Mouse (Mus musculus) stomach, postnatal 0 days (tissue): ENCODE results near the gene Stra6. TPM values are rescaled to one million over a fixed set of nuclear protein-coding genes. Genes with fewer than 3 reads are reported as not detected.

ENCODE experiments used
- ATAC-seq: fragments of 200-750 bp; cut with Nextera tagmentation; 2 replicates; pipeline ENCODE4 v1.8.0; 2017; ENCODE audit not compliant: low FRiP score, low TSS enrichment
- DNase-seq: peaks from one replicate; pipeline ENCODE4 v3.0.0-alpha.2; 2016; ENCODE audit warnings: low spot score
- H3K27ac ChIP-seq: fragments of 300-500 bp; sonication (generic); replicated peaks from 2 replicates; pipeline ENCODE4 v1.5.1; 2014; ENCODE audit warnings: mild to moderate bottlenecking, control low read depth
- H3K27me3 ChIP-seq: fragments of 300-500 bp; sonication (generic); 2 replicates; pipeline ENCODE4 v1.6.1; 2014; ENCODE audit warnings: low read length; ENCODE audit not compliant: control insufficient read depth, insufficient read depth
- H3K36me3 ChIP-seq: fragments of 300-500 bp; sonication (generic); 2 replicates; pipeline ENCODE4 v1.6.1; 2014; ENCODE audit warnings: low read length, mixed read lengths; ENCODE audit not compliant: control insufficient read depth, insufficient read depth
- H3K4me1 ChIP-seq: fragments of 300-500 bp; sonication (generic); replicated peaks from 2 replicates; pipeline ENCODE4 v1.6.1; 2014; ENCODE audit warnings: antibody characterized with exemption; ENCODE audit not compliant: control insufficient read depth, insufficient read depth
- H3K4me2 ChIP-seq: fragments of 300-500 bp; sonication (generic); replicated peaks from 2 replicates; pipeline ENCODE4 v1.6.1; 2014; ENCODE audit warnings: low read depth, mild to moderate bottlenecking, control low read depth, moderate library complexity
- H3K4me3 ChIP-seq: fragments of 300-500 bp; sonication (generic); 2 replicates; pipeline ENCODE4 v1.5.1; 2014; ENCODE audit warnings: low read depth, low read length, control low read depth
- H3K9ac ChIP-seq: fragments of 300-500 bp; sonication (generic); 2 replicates; pipeline ENCODE4 v1.6.1; 2014; ENCODE audit warnings: mild to moderate bottlenecking, low read length, control low read depth, mixed read lengths
- H3K9me3 ChIP-seq: fragments of 300-500 bp; sonication (generic); 2 replicates; pipeline ENCODE4 v1.6.1; 2016; ENCODE audit warnings: low read length; ENCODE audit not compliant: control insufficient read depth
- CTCF ChIP-seq: IDR thresholded peaks from 2 replicates; pipeline ENCODE4 v1.5.1; 2016; ENCODE audit warnings: antibody characterized with exemption, low read depth, mild to moderate bottlenecking, moderate library complexity
- EP300 ChIP-seq: optimal IDR thresholded peaks from 2 replicates; pipeline ENCODE3; 2016; ENCODE audit warnings: antibody characterized with exemption
- WGBS: fragments of 180-500 bp; shearing (Covaris S2); extraction: QIAGEN DNeasy Blood & Tissue Kit; methylation state at CpG from one replicate; pipeline ENCODE4 v1.1.7; 2014; 5-methylcytosine and 5-hydroxymethylcytosine counted together
- polyA plus RNA-seq: library from polyadenylated mRNA; unstranded; fragments of >200 nt; fragmentation: Nextera tagmentation; extraction: Ambion mirVana; gene quantifications from 2 replicates; pipeline ENCODE4 v1.2.1, GENCODE M21; 2015

Gene Stra6
- polyA plus RNA-seq, 1 experiment from 2014 or later = 0.18 TPM

- H3K9me3 ChIP-seq = no peaks in the 10 kb centered on the region
- no peak overlapping the region for H3K4me3 ChIP-seq
- H3K27ac ChIP-seq = no peak overlapping the region
- H3K27me3 ChIP-seq = no peaks in the 10 kb centered on the region
- DNase-seq (no peak), ATAC-seq (no peak)
- WGBS = 37% methylated on average over 4 of the region's 4 CpGs
- H3K4me2 ChIP-seq = no peak overlapping the region
- TF ChIP-seq CTCF (no peak), EP300 (no peak)
- no peak overlapping the region for H3K9ac ChIP-seq
- no peaks in the 10 kb centered on the region for H3K4me1 ChIP-seq
- H3K36me3 ChIP-seq = no peaks in the 10 kb centered on the region
Observed at GRCm38 (mm10) chr9:58125811-58126210, 62.2 kb downstream of the Stra6 start.

GRCm38 (mm10) chr9:58128926-58129413 lies 65.4 kb downstream of the Stra6 start:
- Histone ChIP-seq H3K4me2 (no peak overlapping the region), H3K27me3 (no peaks in the 10 kb centered on the region), H3K4me1 (0 out of 2 replicates have a peak, but pooled peaks cover 2% of the 10 kb centered on the region), H3K4me3 (no peak overlapping the region), H3K9me3 (no peaks in the 10 kb centered on the region), H3K27ac (no peak overlapping the region), H3K36me3 (no peaks in the 10 kb centered on the region), H3K9ac (no peak overlapping the region)
- no peak for DNase-seq
- TF ChIP-seq CTCF = no peak
- no peak for TF ChIP-seq EP300
- ATAC-seq = no peak
- WGBS = 18% methylated on average over 12 of the region's 13 CpGs

GRCm38 (mm10) chr9:58129508-58129907 lies 65.9 kb downstream of the Stra6 start:
- Histone ChIP-seq H3K4me2 (no peak overlapping the region), H3K36me3 (no peaks in the 10 kb centered on the region), H3K9ac (no peak overlapping the region), H3K9me3 (no peaks in the 10 kb centered on the region), H3K4me1 (0 out of 2 replicates have a peak, but pooled peaks cover 2% of the 10 kb centered on the region), H3K4me3 (no peak overlapping the region), H3K27me3 (no peaks in the 10 kb centered on the region), H3K27ac (no peak overlapping the region)
- no peak for TF ChIP-seq CTCF
- no peak for TF ChIP-seq EP300
- DNase-seq (no peak), ATAC-seq (no peak)
- WGBS = 52% methylated on average over 8 of the region's 8 CpGs

GRCm38 (mm10) chr9:58130909-58131308 lies 67.3 kb downstream of the Stra6 start:
- Histone ChIP-seq H3K4me2 (no peak overlapping the region), H3K27ac (no peak overlapping the region), H3K4me3 (no peak overlapping the region), H3K9me3 (no peaks in the 10 kb centered on the region), H3K9ac (no peak overlapping the region), H3K27me3 (no peaks in the 10 kb centered on the region), H3K4me1 (0 out of 2 replicates have a peak, but pooled peaks cover 2% of the 10 kb centered on the region), H3K36me3 (no peaks in the 10 kb centered on the region)
- DNase-seq = no peak
- TF ChIP-seq EP300 = no peak
- no peak for TF ChIP-seq CTCF
- WGBS = 47% methylated on average over 3 of the region's 3 CpGs
- ATAC-seq = no peak

- no peaks in the 10 kb centered on the region for H3K9me3 ChIP-seq
- H3K4me1 ChIP-seq = 0 out of 2 replicates have a peak, but pooled peaks cover 2% of the 10 kb centered on the region
- TF ChIP-seq EP300 (no peak), CTCF (no peak)
- H3K4me2 ChIP-seq = no peak overlapping the region
- H3K27ac ChIP-seq = no peak overlapping the region
- no peak for ATAC-seq
- H3K9ac ChIP-seq = no peak overlapping the region
- H3K4me3 ChIP-seq = no peak overlapping the region
- WGBS = 61% methylated on average over 7 of the region's 7 CpGs
- H3K36me3 ChIP-seq = no peaks in the 10 kb centered on the region
- H3K27me3 ChIP-seq = no peaks in the 10 kb centered on the region
- DNase-seq = no peak
Observed at GRCm38 (mm10) chr9:58131735-58132134, 68.1 kb downstream of the Stra6 start.

GRCm38 (mm10) chr9:58133893-58134884 lies 70.6 kb downstream of the Stra6 start:
- Histone ChIP-seq H3K4me3 (no peak overlapping the region), H3K27ac (no peak overlapping the region), H3K4me2 (no peak overlapping the region), H3K9me3 (no peaks in the 10 kb centered on the region), H3K27me3 (no peaks in the 10 kb centered on the region), H3K4me1 (0 out of 2 replicates have a peak, but pooled peaks cover 2% of the 10 kb centered on the region), H3K9ac (no peak overlapping the region), H3K36me3 (no peaks in the 10 kb centered on the region)
- DNase-seq (no peak), ATAC-seq (no peak)
- no peak for TF ChIP-seq EP300
- TF ChIP-seq CTCF = no peak
- 18% methylated on average over 17 of the region's 17 CpGs for WGBS
